8 mouse cellular contexts compared by ENCODE assay signal in the genomic region with DNA sequence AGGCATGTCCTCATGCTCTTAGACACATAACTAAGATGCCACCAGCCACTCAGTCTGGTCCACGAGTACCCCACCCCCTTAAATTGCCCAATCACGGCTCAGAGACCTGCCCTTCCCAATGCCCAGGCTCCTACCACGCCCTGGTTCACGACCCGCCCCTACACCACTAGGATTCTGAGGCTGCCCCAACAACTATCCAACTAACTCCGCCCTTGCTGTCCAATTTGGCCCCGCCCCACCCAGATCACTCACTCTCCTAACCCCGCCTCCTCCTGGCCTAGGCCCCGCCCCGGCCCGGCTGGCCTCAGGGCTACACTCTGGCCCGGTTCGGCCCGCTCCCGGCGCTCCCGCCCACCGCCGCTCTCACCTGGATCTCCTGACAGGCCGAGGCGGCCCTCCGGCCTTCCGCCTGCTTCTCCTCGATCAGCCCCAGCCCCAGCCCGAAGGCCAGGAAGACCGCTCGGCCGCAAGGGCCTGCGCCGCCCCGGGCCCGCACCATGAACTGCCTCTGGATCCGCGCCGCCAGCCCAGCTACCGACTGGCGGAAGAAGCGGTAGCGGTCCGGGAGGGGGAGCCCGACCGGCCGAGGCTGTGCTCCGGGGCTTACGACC. TPM values are rescaled to one million over a fixed set of nuclear protein-coding genes. Genes with fewer than 3 reads are reported as not detected.
DNase-seq lines count a peak whose midpoint lies in the region; ATAC-seq and TF ChIP-seq lines count a peak whose summit lies in the region.

No protein-coding gene starts in this region.

- H3K36me3 ChIP-seq in embryonic facial prominence, embryonic 13.5 days, result 0 out of 2 replicates have a peak, but pooled peaks cover 2% of the 10 kb centered on the region
- H3K36me3 ChIP-seq in heart, adult 2 months (ENCODE audit: control insufficient read depth, insufficient read depth, low read length), result peaks cover 4% of the 10 kb centered on the region; the same call in 1 of the 2 replicates
- H3K36me3 ChIP-seq in limb, embryonic 13.5 days, result peaks cover 3% of the 10 kb centered on the region
- H3K36me3 ChIP-seq in midbrain, embryonic 16.5 days (ENCODE audit: control insufficient read depth, insufficient read depth, low read length), result 0 out of 2 replicates have a peak, but pooled peaks cover under 1% of the 10 kb centered on the region
- no peaks in the 10 kb centered on the region for H3K36me3 ChIP-seq in spleen, adult 2 months (ENCODE audit: control insufficient read depth, insufficient read depth, low read length)

- no peaks in the 10 kb centered on the region for H3K9me3 ChIP-seq in embryonic facial prominence, embryonic 13.5 days
- peaks cover 5% of the 10 kb centered on the region; the same call in 1 of the 2 replicates for H3K9me3 ChIP-seq in limb, embryonic 13.5 days
- no peaks in the 10 kb centered on the region for H3K9me3 ChIP-seq in midbrain, embryonic 16.5 days (replicated peaks; ENCODE audit: control insufficient read depth, low read length, poor library complexity, severe bottlenecking)

- no peak for TF ChIP-seq CTCF in heart, adult 2 months (IDR thresholded peaks at IDR 0.05)
- TF ChIP-seq CTCF in spleen, adult 2 months (IDR thresholded peaks at IDR 0.05; ENCODE audit: extremely low read depth, insufficient read depth, insufficient read length, insufficient replicate concordance), result no peak

- intact Hi-C loops in heart, adult 2 months (cut with DNase I), result loop anchor here (1.0 kb wide), 1 partner anchor 54 kb away; no protein-coding TSS in a partner anchor

- peak overlapping the region; percentile 94 for H3K27ac ChIP-seq in embryonic facial prominence, embryonic 13.5 days
- peak overlapping the region; percentile 99 for H3K27ac ChIP-seq in heart, adult 2 months
- H3K27ac ChIP-seq in limb, embryonic 13.5 days, result peak overlapping the region; percentile 96
- H3K27ac ChIP-seq in midbrain, embryonic 16.5 days (ENCODE audit: low read length), result peak overlapping the region; percentile 91
- peak overlapping the region; percentile 98 for H3K27ac ChIP-seq in spleen, adult 2 months (ENCODE audit: insufficient read depth, low read length)

- DNase-seq in 416B (ENCODE audit: low read depth), result peak; percentile 96
- DNase-seq in adrenal gland, postnatal 4 days (ENCODE audit: low spot score in 2 of 2), result peak; percentile 94
- peak; percentile 98 to 99 for DNase-seq in heart, adult 2 months
- peak; percentile 98 to 99 for DNase-seq in kidney, adult 8-10 months
- peak; percentile 75 to 91 for DNase-seq in spleen, adult 2 months (ENCODE audit: low read depth in 1 of 2, low spot score in 2 of 2)

- H3K4me1 ChIP-seq in embryonic facial prominence, embryonic 13.5 days, result peaks cover 17% of the 10 kb centered on the region
- peaks cover 13% of the 10 kb centered on the region for H3K4me1 ChIP-seq in heart, adult 2 months (ENCODE audit: control insufficient read depth, insufficient read depth, low read length)
- peaks cover 7% of the 10 kb centered on the region; the same call in 1 of the 2 replicates for H3K4me1 ChIP-seq in limb, embryonic 13.5 days
- peaks cover 23% of the 10 kb centered on the region for H3K4me1 ChIP-seq in midbrain, embryonic 16.5 days (ENCODE audit: control insufficient read depth, insufficient read depth, low read length)
- peaks cover 5% of the 10 kb centered on the region; the same call in 1 of the 2 replicates for H3K4me1 ChIP-seq in spleen, adult 2 months (ENCODE audit: control insufficient read depth, insufficient read depth, insufficient read length)

- peak overlapping the region; percentile 62 for H3K4me2 ChIP-seq in embryonic facial prominence, embryonic 13.5 days
- H3K4me2 ChIP-seq in limb, embryonic 13.5 days (replicated peaks), result peak overlapping the region; percentile 66
- H3K4me2 ChIP-seq in midbrain, embryonic 16.5 days (ENCODE audit: low read length), result peak overlapping the region; percentile 61

- WGBS in embryonic facial prominence, embryonic 13.5 days, result under 1% methylated on average over 45 of the region's 45 CpGs
- WGBS in heart, adult 2 months, result under 1% methylated on average over 45 of the region's 45 CpGs
- 2% methylated on average over 33 of the region's 45 CpGs for WGBS in limb, embryonic 13.5 days
- WGBS in midbrain, embryonic 16.5 days, result 1% methylated on average over 37 of the region's 45 CpGs
- 1% methylated on average over 45 of the region's 45 CpGs for WGBS in spleen, adult 2 months

- peaks cover 4% of the 10 kb centered on the region; the same call in 1 of the 2 replicates for H3K79me2 ChIP-seq in heart, adult 2 months (replicated peaks; ENCODE audit: control insufficient read depth, insufficient read depth, low read length)

- H3K27me3 ChIP-seq in embryonic facial prominence, embryonic 13.5 days, result no peaks in the 10 kb centered on the region
- H3K27me3 ChIP-seq in heart, adult 2 months (ENCODE audit: control insufficient read depth, insufficient read depth, low read length), result no peaks in the 10 kb centered on the region
- H3K27me3 ChIP-seq in limb, embryonic 13.5 days, result no peaks in the 10 kb centered on the region
- H3K27me3 ChIP-seq in midbrain, embryonic 16.5 days (ENCODE audit: control insufficient read depth, insufficient read depth, low read depth, low read length), result no peaks in the 10 kb centered on the region
- H3K27me3 ChIP-seq in spleen, adult 2 months (ENCODE audit: control insufficient read depth, insufficient read depth, low read length), result no peaks in the 10 kb centered on the region

- no peak for TF ChIP-seq POLR2A in heart, adult 2 months (IDR thresholded peaks at IDR 0.05; ENCODE audit: insufficient read depth, low read depth, low read length)
- TF ChIP-seq POLR2A in spleen, adult 2 months (IDR thresholded peaks at IDR 0.05; ENCODE audit: low read depth, low read length), result no peak

- ATAC-seq in embryonic facial prominence, embryonic 13.5 days (ENCODE audit: insufficient number of reproducible peaks, insufficient read depth, low FRiP score, low TSS enrichment, low read depth), result peak; percentile 78
- peak; percentile 87 for ATAC-seq in limb, embryonic 13.5 days (ENCODE audit: low FRiP score, low read depth)
- ATAC-seq in midbrain, embryonic 16.5 days, result peak; percentile 84

- TF ChIP-seq EP300 in heart, adult 2 months (IDR thresholded peaks at IDR 0.05; ENCODE audit: insufficient read depth, low read depth, low read length), result 0 out of 2 replicates have a peak, but pooled peaks have one; percentile 41

- H3K9ac ChIP-seq in embryonic facial prominence, embryonic 13.5 days, result peak overlapping the region; percentile 95
- H3K9ac ChIP-seq in heart, adult 2 months (ENCODE audit: low read depth, low read length), result peak overlapping the region; percentile 90
- H3K9ac ChIP-seq in limb, embryonic 13.5 days, result peak overlapping the region; percentile 95
- peak overlapping the region; percentile 93 for H3K9ac ChIP-seq in midbrain, embryonic 16.5 days (ENCODE audit: low read depth, low read length)

- peak overlapping the region; percentile 95 for H3K4me3 ChIP-seq in embryonic facial prominence, embryonic 13.5 days
- peak overlapping the region; percentile 87 for H3K4me3 ChIP-seq in heart, adult 2 months
- peak overlapping the region; percentile 95 for H3K4me3 ChIP-seq in limb, embryonic 13.5 days
- H3K4me3 ChIP-seq in midbrain, embryonic 16.5 days (ENCODE audit: low read depth, low read length), result peak overlapping the region; percentile 89
- H3K4me3 ChIP-seq in spleen, adult 2 months (ENCODE audit: extremely low read depth, insufficient read depth, insufficient read length), result peak overlapping the region; percentile 94

RNA-seq across cellular contexts. Expression of a gene that starts 0.5 kb away (rescaled TPM):
- total RNA-seq in adrenal gland, postnatal 4 days (2021), result 100 to 1,000 TPM; 153 to 158 TPM
- polyA plus RNA-seq in embryonic facial prominence, embryonic 13.5 days (2015; fragmentation: Nextera tagmentation; extraction: Ambion mirVana), result 54.7 and 57.5 TPM in 2 replicates
- 100 to 1,000 TPM; 719 to 844 TPM for total RNA-seq in heart, adult 2 months (2021)
- polyA plus RNA-seq in heart, adult 2 months (2012; rRNA removed), result 423 and 554 TPM in 2 replicates
- 50.5 and 57.0 TPM in 2 replicates for polyA plus RNA-seq in limb, embryonic 13.5 days (2015; fragmentation: Nextera tagmentation; extraction: Ambion mirVana)
- 95.4 and 103 TPM in 2 replicates for polyA plus RNA-seq in midbrain, embryonic 16.5 days (2015; fragmentation: Nextera tagmentation; extraction: Ambion mirVana)
- 48.1 and 52.7 TPM in 2 replicates for polyA plus RNA-seq in spleen, adult 2 months (2012; rRNA removed)

RNA-seq across cellular contexts. Expression of a gene that starts 21.0 kb away (rescaled TPM):
- 100 to 1,000 TPM; 165 to 169 TPM for total RNA-seq in adrenal gland, postnatal 4 days (2021)
- polyA plus RNA-seq in embryonic facial prominence, embryonic 13.5 days (2015; fragmentation: Nextera tagmentation; extraction: Ambion mirVana), result 317 and 321 TPM in 2 replicates
- 10 to 100 TPM; 63.2 to 68.9 TPM for total RNA-seq in heart, adult 2 months (2021)
- polyA plus RNA-seq in heart, adult 2 months (2012; rRNA removed), result 84.4 and 96.9 TPM in 2 replicates
- 356 and 364 TPM in 2 replicates for polyA plus RNA-seq in limb, embryonic 13.5 days (2015; fragmentation: Nextera tagmentation; extraction: Ambion mirVana)
- polyA plus RNA-seq in midbrain, embryonic 16.5 days (2015; fragmentation: Nextera tagmentation; extraction: Ambion mirVana), result 201 and 208 TPM in 2 replicates
- 106 and 138 TPM in 2 replicates for polyA plus RNA-seq in spleen, adult 2 months (2012; rRNA removed)

RNA-seq across cellular contexts. Expression of a gene that starts 42.2 kb away (rescaled TPM):
- total RNA-seq in adrenal gland, postnatal 4 days (2021), result 10 to 100 TPM; 15.7 to 22.9 TPM
- polyA plus RNA-seq in embryonic facial prominence, embryonic 13.5 days (2015; fragmentation: Nextera tagmentation; extraction: Ambion mirVana), result 4.1 and 6.5 TPM in 2 replicates
- total RNA-seq in heart, adult 2 months (2021), result 1 to 10 TPM; 1.4 TPM
- polyA plus RNA-seq in heart, adult 2 months (2012; rRNA removed), result 1.9 and 3.3 TPM in 2 replicates
- polyA plus RNA-seq in limb, embryonic 13.5 days (2015; fragmentation: Nextera tagmentation; extraction: Ambion mirVana), result 4.9 and 5.6 TPM in 2 replicates
- polyA plus RNA-seq in midbrain, embryonic 16.5 days (2015; fragmentation: Nextera tagmentation; extraction: Ambion mirVana), result 4.4 and 4.8 TPM in 2 replicates
- 0.33 TPM in 1 of 2 replicates, not detected in the other for polyA plus RNA-seq in spleen, adult 2 months (2012; rRNA removed)

Comparison
In these comparisons a context has a peak if more than half of its experiments do, and no peak if none do; other contexts are left out.
1. Peak in every context shown above with its lines: DNase-seq, ATAC-seq, H3K4me3 ChIP-seq and H3K27ac ChIP-seq.